Mouse (Mus musculus) common myeloid progenitor, adult 5-6 weeks (primary cell): ENCODE data around the gene Serpinb8. TPM values are rescaled to one million over a fixed set of nuclear protein-coding genes. Genes with fewer than 3 reads are reported as not detected.

ENCODE experiments used
- ATAC-seq: replicated peaks from 2 replicates; pipeline ENCODE4 v1.8.0; 2016; ENCODE audit warnings: low read depth, mild to moderate bottlenecking, moderate TSS enrichment, inconsistent platforms; ENCODE audit not compliant: poor library complexity, severe bottlenecking
- total RNA-seq: library from RNA; stranded (forward); fragments of 200-1000, 187-1606 nt; gene quantifications from 2 replicates; pipeline ENCODE4 v1.2.3, GENCODE M21; 2017

Serpinb8 gene
- total RNA-seq: 0.19 and 0.55 TPM in 2 replicates

GRCm38 (mm10) chr1:107589691-107590470 is at the start of gene Serpinb8:
Gene Serpinb8, plus strand, starts transcription at chr1:107590006.
- peak; percentile 84 for ATAC-seq

DNA sequence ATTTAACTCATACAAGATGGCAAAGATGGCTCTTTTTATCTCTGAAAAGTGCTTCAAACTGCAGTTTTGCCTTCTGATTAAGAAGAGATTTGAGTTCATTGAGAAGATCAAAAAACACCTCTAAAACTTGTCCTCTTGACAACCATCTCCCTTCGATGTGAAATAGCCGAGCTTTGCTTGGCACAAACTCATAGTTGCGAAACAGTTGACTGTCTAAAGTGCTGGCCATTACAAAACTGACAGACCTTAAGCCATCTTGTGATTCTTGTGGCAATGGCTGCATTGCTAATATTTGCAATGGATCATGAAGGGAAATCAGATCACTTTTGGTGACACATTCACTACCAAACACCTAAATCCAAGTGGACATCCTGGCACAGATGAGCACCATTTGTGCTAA is 30.3 kb upstream of the Serpinb8 start:
- no peak for ATAC-seq

GRCm38 (mm10) chr1:107562110-107562509 is 27.7 kb upstream of the Serpinb8 start:
- peak; percentile 73 for ATAC-seq

DNA sequence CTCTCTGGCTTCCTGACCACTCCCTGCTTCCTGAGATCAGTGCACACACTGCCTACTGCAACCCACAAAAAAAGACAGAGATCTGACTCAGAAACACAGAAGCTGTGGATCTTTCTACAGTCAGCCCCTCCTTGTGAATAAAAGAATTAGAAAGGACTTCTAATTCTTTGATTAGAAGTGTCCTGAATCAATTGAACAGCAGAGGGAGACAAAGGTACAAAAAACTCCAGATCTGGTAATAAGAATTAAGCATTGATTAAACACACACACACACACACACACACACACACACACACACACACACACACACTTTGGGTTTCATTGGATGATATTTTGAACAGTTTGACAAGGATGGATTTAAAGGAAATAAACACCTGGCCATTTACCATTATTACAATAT is 24.2 kb upstream of the Serpinb8 start:
- ATAC-seq: peak; percentile 72; the same call in 1 of the 2 replicates

- ATAC-seq: no peak
Observed at GRCm38 (mm10) chr1:107576094-107576493, 13.7 kb upstream of the Serpinb8 start.

GRCm38 (mm10) chr1:107577514-107577913 is 12.3 kb upstream of the Serpinb8 start:
- ATAC-seq: no peak

DNA sequence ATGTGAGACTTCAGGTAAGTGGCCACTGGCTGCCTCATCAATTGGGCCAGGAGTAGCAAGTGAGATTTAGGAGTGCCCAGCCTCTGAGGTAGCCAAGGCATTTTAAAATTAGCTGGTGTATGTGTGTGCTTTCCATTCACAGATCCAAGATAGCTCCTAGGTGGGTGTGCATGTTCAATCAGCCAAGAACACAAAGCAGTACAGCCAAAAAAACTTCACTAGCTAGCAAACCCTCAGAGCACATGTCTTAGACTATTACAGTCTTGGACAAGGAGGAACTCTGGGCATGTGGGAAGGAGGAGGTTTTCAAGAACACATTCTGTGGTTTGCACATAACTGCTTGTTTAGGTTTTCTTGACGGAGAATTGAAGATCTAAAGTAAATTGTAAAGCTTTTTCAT is 8.6 kb upstream of the Serpinb8 start:
- ATAC-seq: no peak

DNA sequence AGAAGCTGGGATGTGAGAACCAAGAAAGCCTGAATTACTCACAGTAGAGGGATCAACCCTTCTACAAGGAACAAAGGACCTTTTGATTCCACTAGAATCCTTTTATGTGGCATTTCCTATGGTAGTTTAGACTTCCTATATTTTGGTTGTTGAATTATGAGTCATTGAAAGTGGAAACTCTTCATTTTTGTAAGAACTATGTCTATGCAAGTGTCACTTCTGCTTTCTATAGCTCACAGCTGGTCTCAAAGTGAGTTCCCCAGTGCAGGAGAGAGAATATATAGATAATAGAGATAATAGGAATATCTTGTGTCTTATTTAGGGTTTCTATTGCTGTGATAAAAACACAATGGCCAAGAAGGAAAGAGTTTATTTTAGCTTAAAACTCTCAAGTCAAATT is 6.9 kb upstream of the Serpinb8 start:
- ATAC-seq: peak; percentile 74

DNA sequence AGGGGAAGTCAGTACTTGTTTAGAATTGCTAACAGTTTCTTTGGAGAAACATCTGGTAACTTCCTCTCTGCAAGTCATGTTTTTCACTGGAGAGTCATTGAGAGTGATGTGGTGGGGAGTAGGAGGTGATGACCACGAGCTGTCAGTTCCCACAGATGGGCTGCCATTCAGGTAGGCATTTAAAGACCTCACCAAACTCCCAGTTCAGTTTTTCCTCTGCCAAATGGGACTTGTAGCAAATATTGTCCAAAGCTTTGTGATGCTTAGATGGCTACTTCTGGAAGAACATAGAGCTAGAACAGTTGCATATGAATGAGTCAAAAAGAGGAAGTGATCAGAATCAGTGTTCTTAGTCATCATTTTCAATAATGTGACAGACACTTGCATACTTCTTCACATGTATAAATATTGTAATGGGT is 5.8 kb upstream of the Serpinb8 start:
- ATAC-seq: peak; percentile 90

- no peak for ATAC-seq
Observed at GRCm38 (mm10) chr1:107584932-107585331, 4.9 kb upstream of the Serpinb8 start.

- no peak for ATAC-seq
Observed at GRCm38 (mm10) chr1:107586196-107586595, 3.6 kb upstream of the Serpinb8 start.

DNA sequence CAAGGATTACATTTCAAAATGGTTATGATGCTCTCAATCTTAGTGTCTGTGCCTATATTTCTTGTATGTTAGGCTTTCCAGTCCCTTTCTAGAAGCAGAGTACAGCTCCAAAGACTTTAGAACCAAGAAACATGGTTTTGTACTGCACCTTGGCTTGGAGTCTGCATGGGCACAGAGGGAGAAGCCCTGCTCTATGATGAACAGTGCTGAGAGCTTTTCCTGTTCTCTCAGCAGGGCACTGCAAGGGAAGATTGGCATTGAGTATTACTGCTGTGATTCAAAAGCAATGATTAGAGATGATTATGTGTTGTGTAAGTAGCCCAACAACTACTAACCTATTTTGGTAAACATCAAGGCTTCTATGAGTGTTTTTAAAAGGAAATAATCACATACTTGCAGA is 1.6 kb upstream of the Serpinb8 start:
- no peak for ATAC-seq

DNA sequence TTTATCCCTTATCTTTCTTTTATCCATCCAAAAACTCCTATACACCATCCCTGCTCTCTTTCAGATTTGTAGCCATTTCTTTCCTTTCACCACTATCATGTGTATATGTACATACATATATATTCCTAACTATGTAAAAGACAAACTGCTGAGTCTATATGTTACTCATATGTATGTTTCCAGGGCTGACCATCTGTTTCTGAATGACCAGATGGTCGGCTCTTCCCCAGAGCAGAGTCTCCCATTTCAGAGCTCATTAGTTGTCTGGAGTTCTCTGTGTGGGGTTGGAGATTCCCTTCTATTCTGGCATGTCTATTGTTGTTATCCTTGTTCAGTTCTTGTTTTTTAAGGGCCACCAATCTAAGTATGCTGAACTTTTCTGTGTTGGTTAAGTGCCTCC is 1.2 kb upstream of the Serpinb8 start:
- no peak for ATAC-seq

DNA sequence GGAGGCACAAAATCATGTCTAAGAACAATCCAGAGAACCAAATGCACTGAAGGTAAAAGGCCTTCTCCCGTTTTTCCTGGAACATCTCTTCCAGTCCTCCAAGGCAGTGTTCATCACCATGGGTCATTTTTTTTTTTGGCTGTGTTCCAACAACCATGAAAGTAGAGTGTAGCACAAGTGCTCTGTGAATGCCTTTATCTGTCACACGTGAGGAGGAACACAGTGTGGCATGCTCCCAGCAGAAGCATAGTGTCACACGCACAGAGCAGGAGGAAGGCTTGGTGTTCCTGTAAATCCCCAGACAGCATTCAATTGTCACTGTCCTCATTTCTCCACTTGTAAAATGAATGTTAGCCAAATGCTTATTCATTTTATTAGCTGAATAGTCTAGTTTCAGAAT is 2.8 kb downstream of the Serpinb8 start:
- ATAC-seq: no peak

GRCm38 (mm10) chr1:107593469-107593868 is 3.7 kb downstream of the Serpinb8 start:
- ATAC-seq: 0 out of 2 replicates have a peak, but pooled peaks have one; percentile 16

- no peak for ATAC-seq
Observed at GRCm38 (mm10) chr1:107596874-107597273, 7.1 kb downstream of the Serpinb8 start.

DNA sequence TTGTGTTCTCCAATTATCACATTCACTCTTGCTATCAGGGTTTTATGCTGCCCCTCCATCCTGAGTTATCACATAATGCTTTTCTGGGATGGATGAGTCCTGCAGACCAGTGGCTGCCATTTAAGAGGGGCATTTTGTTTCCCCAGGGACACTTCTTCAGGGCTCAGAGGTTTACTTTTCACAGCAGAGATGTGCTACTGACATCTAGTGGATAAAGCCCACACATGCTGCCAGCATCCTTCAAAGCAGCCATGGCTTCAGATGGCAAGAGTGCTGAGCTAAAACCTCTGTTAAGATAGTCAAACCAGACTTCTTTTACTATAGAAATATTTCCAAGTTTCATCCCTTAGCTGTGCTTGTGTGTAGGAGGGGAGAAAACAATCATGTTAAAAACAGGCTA is 8.7 kb downstream of the Serpinb8 start:
- peak; percentile 86 for ATAC-seq

DNA sequence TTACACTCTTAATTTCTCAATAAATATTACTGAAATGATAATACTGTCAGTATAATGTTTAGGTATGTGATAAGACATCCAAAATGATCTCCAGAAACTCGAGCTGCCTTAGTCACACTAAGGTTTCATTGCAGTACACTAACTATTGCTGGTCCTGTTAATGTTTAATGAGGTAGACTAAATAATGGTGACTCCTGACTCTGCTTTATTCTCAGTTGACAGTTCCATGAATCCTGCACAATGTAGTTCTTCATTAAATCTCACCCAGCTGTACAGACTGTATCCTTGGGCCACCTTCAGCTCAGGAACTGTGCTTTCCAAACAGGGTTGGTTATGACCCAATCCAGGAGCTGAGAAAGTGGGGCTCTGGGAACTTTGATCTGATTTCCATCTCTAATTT is 19.1 kb downstream of the Serpinb8 start:
- ATAC-seq: no peak

GRCm38 (mm10) chr1:107614087-107614486 is 24.3 kb downstream of the Serpinb8 start:
- ATAC-seq: no peak

- ATAC-seq: no peak
Observed at GRCm38 (mm10) chr1:107622017-107622416, 32.2 kb downstream of the Serpinb8 start.

DNA sequence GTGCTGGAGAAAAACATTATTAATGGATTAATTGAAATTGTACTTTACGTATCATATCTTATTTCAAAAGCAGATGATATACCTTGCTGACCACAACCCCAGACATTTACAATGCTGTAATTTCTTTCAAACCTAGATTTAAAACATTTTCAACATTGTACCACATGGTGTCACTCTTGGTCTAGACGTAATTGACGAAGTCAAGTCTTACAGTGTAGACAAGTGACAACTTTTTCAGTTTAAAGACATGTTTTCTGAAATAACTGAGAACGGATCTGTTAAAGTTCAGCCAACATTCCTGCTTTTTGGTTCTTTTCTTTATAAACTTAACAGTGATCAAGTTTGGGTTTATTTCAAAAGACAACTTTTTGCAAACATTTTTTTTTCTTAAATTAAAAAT is 46.1 kb downstream of the Serpinb8 start:
- no peak for ATAC-seq

- ATAC-seq: no peak
Observed at GRCm38 (mm10) chr1:107638056-107638455, 48.2 kb downstream of the Serpinb8 start.
